Mouse (Mus musculus): ENCODE measurements around the gene Olfr808. TPM values are rescaled to one million over a fixed set of nuclear protein-coding genes. Genes with fewer than 3 reads are reported as not detected.

The Olfr808 gene
- polyA plus RNA-seq (2014; fragmentation: Nextera tagmentation; extraction: Ambion mirVana) = not detected in 2 replicates

DNA sequence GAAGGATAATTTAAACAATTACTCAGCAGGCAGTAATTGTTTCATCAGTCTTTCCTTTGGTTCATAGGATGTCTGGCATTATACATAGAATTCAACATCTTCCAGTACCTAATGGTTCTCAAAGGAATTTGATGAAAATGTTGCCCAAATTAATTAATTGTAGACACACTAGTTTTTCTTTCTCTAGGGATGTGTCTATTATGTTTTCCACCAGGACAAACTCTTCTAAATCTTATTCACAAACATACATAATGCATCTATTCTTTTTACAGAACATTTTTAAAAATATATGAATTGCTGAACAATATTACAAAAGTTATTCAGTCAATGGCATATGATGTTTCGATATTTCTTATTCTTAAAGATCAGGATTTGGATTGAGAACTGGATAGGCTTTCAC lies at the start of gene Olfr808:
Gene Olfr808 (plus strand): TSS at position 301 of the 400 bp plus-strand sequence.
- Histone ChIP-seq H3K4me1 (replicated peaks; ENCODE audit: control insufficient read depth, insufficient read depth, low read length) (no peaks in the 10 kb centered on the region), H3K4me3 (ENCODE audit: low read depth, low read length) (no peak within 1 kb of the TSS), H3K27ac (ENCODE audit: low read depth, low read length) (no peak within 1 kb of the TSS), H3K9ac (ENCODE audit: low read depth, low read length) (no peak within 1 kb of the TSS), H3K27me3 (ENCODE audit: control insufficient read depth, insufficient read depth, low read length) (no peaks in the 10 kb centered on the region), H3K9me3 (ENCODE audit: control insufficient read depth, low read length) (no peaks in the 10 kb centered on the region), H3K36me3 (ENCODE audit: control insufficient read depth, insufficient read depth, low read length) (no peaks in the 10 kb centered on the region), H3K4me2 (replicated peaks; ENCODE audit: low read depth, low read length) (no peak within 1 kb of the TSS)
- no peak for ATAC-seq (ENCODE audit: low FRiP score)
- no peak for DNase-seq (ENCODE audit: low spot score)
- 95% methylated on average over 1 of the region's 1 CpGs for WGBS

GRCm38 (mm10) chr10:129729275-129729674 lies 36.0 kb upstream of the Olfr808 start, which contains the start of gene Olfr805:
Gene Olfr805, minus strand, starts transcription at chr10:129729375.
- Histone ChIP-seq H3K9ac (ENCODE audit: low read depth, low read length) (no peak within 1 kb of the TSS), H3K4me2 (replicated peaks; ENCODE audit: low read depth, low read length) (no peak within 1 kb of the TSS), H3K27me3 (ENCODE audit: control insufficient read depth, insufficient read depth, low read length) (no peaks in the 10 kb centered on the region), H3K4me1 (replicated peaks; ENCODE audit: control insufficient read depth, insufficient read depth, low read length) (no peaks in the 10 kb centered on the region), H3K4me3 (ENCODE audit: low read depth, low read length) (no peak within 1 kb of the TSS), H3K36me3 (ENCODE audit: control insufficient read depth, insufficient read depth, low read length) (no peaks in the 10 kb centered on the region), H3K27ac (ENCODE audit: low read depth, low read length) (no peak within 1 kb of the TSS), H3K9me3 (ENCODE audit: control insufficient read depth, low read length) (no peaks in the 10 kb centered on the region)
- 98% methylated on average over 2 of the region's 2 CpGs for WGBS
- no peak for DNase-seq (ENCODE audit: low spot score)
- no peak for ATAC-seq (ENCODE audit: low FRiP score)

DNA sequence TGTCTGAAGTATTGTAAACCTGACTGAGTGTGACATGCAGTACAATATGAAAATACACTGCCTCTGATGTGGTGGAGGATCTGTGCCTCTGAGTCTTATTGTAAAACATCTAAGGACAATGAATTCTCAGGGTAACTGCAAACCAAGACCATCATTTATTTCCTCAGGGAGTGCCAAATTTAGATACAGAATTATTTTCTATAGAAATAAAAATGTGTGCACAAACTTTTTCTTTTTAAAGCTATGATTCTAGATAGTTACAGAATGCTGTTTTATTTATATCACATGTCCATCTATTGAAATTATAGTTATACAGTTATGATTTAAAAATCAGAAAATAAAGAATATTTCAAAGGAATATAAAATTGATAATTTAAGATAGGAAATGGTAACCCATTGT lies 23.5 kb upstream of the Olfr808 start, which contains the start of gene Olfr806:
Gene Olfr806 (minus strand): TSS at position 101 of the 400 bp plus-strand sequence.
- H3K36me3 ChIP-seq (ENCODE audit: control insufficient read depth, insufficient read depth, low read length) = no peaks in the 10 kb centered on the region
- H3K9ac ChIP-seq (ENCODE audit: low read depth, low read length) = no peak within 1 kb of the TSS
- H3K27ac ChIP-seq (ENCODE audit: low read depth, low read length) = no peak within 1 kb of the TSS
- H3K4me1 ChIP-seq (replicated peaks; ENCODE audit: control insufficient read depth, insufficient read depth, low read length) = no peaks in the 10 kb centered on the region
- H3K4me3 ChIP-seq (ENCODE audit: low read depth, low read length) = no peak within 1 kb of the TSS
- H3K9me3 ChIP-seq (ENCODE audit: control insufficient read depth, low read length) = no peaks in the 10 kb centered on the region
- H3K4me2 ChIP-seq (replicated peaks; ENCODE audit: low read depth, low read length) = no peak within 1 kb of the TSS
- no peak for ATAC-seq (ENCODE audit: low FRiP score)
- H3K27me3 ChIP-seq (ENCODE audit: control insufficient read depth, insufficient read depth, low read length) = no peaks in the 10 kb centered on the region
- DNase-seq (ENCODE audit: low spot score) = no peak

- Histone ChIP-seq H3K4me1 (replicated peaks; ENCODE audit: control insufficient read depth, insufficient read depth, low read length) (no peaks in the 10 kb centered on the region), H3K27me3 (ENCODE audit: control insufficient read depth, insufficient read depth, low read length) (no peaks in the 10 kb centered on the region), H3K36me3 (ENCODE audit: control insufficient read depth, insufficient read depth, low read length) (no peaks in the 10 kb centered on the region), H3K27ac (ENCODE audit: low read depth, low read length) (no peak within 1 kb of the TSS), H3K9ac (ENCODE audit: low read depth, low read length) (no peak within 1 kb of the TSS), H3K4me2 (replicated peaks; ENCODE audit: low read depth, low read length) (no peak within 1 kb of the TSS), H3K4me3 (ENCODE audit: low read depth, low read length) (no peak within 1 kb of the TSS), H3K9me3 (ENCODE audit: control insufficient read depth, low read length) (no peaks in the 10 kb centered on the region)
- DNase-seq (ENCODE audit: low spot score) = no peak
- ATAC-seq (ENCODE audit: low FRiP score) = no peak
- WGBS = 89% methylated on average over 1 of the region's 1 CpGs
These were observed 7.6 kb upstream of the Olfr808 start, which contains the start of gene Olfr807 for GRCm38 (mm10) chr10:129757693-129758092. Gene Olfr807, minus strand, starts transcription at chr10:129757793.

DNA sequence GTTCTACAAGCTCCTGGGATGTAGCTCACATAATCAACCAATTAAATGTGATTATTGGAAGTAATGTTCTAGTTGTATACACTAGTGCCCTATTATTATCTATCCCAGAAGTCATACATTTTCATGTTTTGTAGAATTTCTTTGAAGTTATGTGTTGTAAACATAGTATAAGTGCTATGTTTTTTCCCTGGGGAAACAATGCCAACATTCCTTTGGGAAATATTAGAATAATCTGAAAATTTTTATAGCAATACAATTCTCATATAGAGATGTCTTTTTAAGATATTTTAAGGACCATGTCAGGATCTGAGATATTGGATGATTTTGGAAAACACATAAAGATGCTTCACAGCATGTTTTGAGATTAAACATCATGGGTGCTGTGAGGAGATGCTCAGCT lies 9.1 kb downstream of the Olfr808 start, which contains the start of gene Olfr809:
Gene Olfr809 (plus strand): TSS at position 301 of the 400 bp plus-strand sequence.
- no peak within 1 kb of the TSS for H3K4me3 ChIP-seq (ENCODE audit: low read depth, low read length)
- no peaks in the 10 kb centered on the region for H3K9me3 ChIP-seq (ENCODE audit: control insufficient read depth, low read length)
- DNase-seq (ENCODE audit: low spot score) = no peak
- no peak for ATAC-seq (ENCODE audit: low FRiP score)
- H3K27ac ChIP-seq (ENCODE audit: low read depth, low read length) = no peak within 1 kb of the TSS
- H3K36me3 ChIP-seq (ENCODE audit: control insufficient read depth, insufficient read depth, low read length) = no peaks in the 10 kb centered on the region
- no peak within 1 kb of the TSS for H3K9ac ChIP-seq (ENCODE audit: low read depth, low read length)
- H3K4me2 ChIP-seq (replicated peaks; ENCODE audit: low read depth, low read length) = no peak within 1 kb of the TSS
- no peaks in the 10 kb centered on the region for H3K27me3 ChIP-seq (ENCODE audit: control insufficient read depth, insufficient read depth, low read length)
- no peaks in the 10 kb centered on the region for H3K4me1 ChIP-seq (replicated peaks; ENCODE audit: control insufficient read depth, insufficient read depth, low read length)

- Histone ChIP-seq H3K27ac (ENCODE audit: low read depth, low read length) (no peak overlapping the region), H3K4me1 (replicated peaks; ENCODE audit: control insufficient read depth, insufficient read depth, low read length) (no peaks in the 10 kb centered on the region), H3K4me3 (ENCODE audit: low read depth, low read length) (no peak overlapping the region), H3K27me3 (ENCODE audit: control insufficient read depth, insufficient read depth, low read length) (no peaks in the 10 kb centered on the region), H3K9me3 (ENCODE audit: control insufficient read depth, low read length) (no peaks in the 10 kb centered on the region), H3K9ac (ENCODE audit: low read depth, low read length) (no peak overlapping the region), H3K36me3 (ENCODE audit: control insufficient read depth, insufficient read depth, low read length) (no peaks in the 10 kb centered on the region), H3K4me2 (replicated peaks; ENCODE audit: low read depth, low read length) (no peak overlapping the region)
- DNase-seq (ENCODE audit: low spot score) = no peak
- no peak for ATAC-seq (ENCODE audit: low FRiP score)
These were observed 12.8 kb downstream of the Olfr808 start for GRCm38 (mm10) chr10:129778123-129778522.

- H3K4me2 ChIP-seq (replicated peaks; ENCODE audit: low read depth, low read length) = no peak within 1 kb of the TSS
- H3K4me3 ChIP-seq (ENCODE audit: low read depth, low read length) = no peak within 1 kb of the TSS
- no peak for ATAC-seq (ENCODE audit: low FRiP score)
- no peaks in the 10 kb centered on the region for H3K4me1 ChIP-seq (replicated peaks; ENCODE audit: control insufficient read depth, insufficient read depth, low read length)
- H3K27me3 ChIP-seq (ENCODE audit: control insufficient read depth, insufficient read depth, low read length) = no peaks in the 10 kb centered on the region
- H3K9ac ChIP-seq (ENCODE audit: low read depth, low read length) = no peak within 1 kb of the TSS
- no peaks in the 10 kb centered on the region for H3K36me3 ChIP-seq (ENCODE audit: control insufficient read depth, insufficient read depth, low read length)
- no peaks in the 10 kb centered on the region for H3K9me3 ChIP-seq (ENCODE audit: control insufficient read depth, low read length)
- no peak for DNase-seq (ENCODE audit: low spot score)
- no peak within 1 kb of the TSS for H3K27ac ChIP-seq (ENCODE audit: low read depth, low read length)
These were observed 29.5 kb downstream of the Olfr808 start, which contains the start of gene Olfr810 for GRCm38 (mm10) chr10:129794817-129795216. Gene Olfr810, minus strand, starts transcription at chr10:129794917.

- H3K9ac ChIP-seq (ENCODE audit: low read depth, low read length) = no peak within 1 kb of the TSS
- no peaks in the 10 kb centered on the region for H3K27me3 ChIP-seq (ENCODE audit: control insufficient read depth, insufficient read depth, low read length)
- DNase-seq (ENCODE audit: low spot score) = no peak
- no peak within 1 kb of the TSS for H3K27ac ChIP-seq (ENCODE audit: low read depth, low read length)
- no peaks in the 10 kb centered on the region for H3K36me3 ChIP-seq (ENCODE audit: control insufficient read depth, insufficient read depth, low read length)
- WGBS = 85% methylated on average over 4 of the region's 4 CpGs
- H3K4me2 ChIP-seq (replicated peaks; ENCODE audit: low read depth, low read length) = no peak within 1 kb of the TSS
- H3K9me3 ChIP-seq (ENCODE audit: control insufficient read depth, low read length) = no peaks in the 10 kb centered on the region
- no peak within 1 kb of the TSS for H3K4me3 ChIP-seq (ENCODE audit: low read depth, low read length)
- no peaks in the 10 kb centered on the region for H3K4me1 ChIP-seq (replicated peaks; ENCODE audit: control insufficient read depth, insufficient read depth, low read length)
- ATAC-seq (ENCODE audit: low FRiP score) = no peak
These were observed 39.0 kb downstream of the Olfr808 start, which contains the start of gene Olfr811 for GRCm38 (mm10) chr10:129804296-129804695. Gene Olfr811, minus strand, starts transcription at chr10:129804396.

Data from hindbrain, embryonic 11.5 days (tissue).